Mouse (Mus musculus): ENCODE data around the gene Gm5105.

Gm5105 gene

GRCm38 (mm10) chr3:138066348-138066856 is 786 bp downstream of the Gm5105 start:
- peak in 1 of 2 experiments; percentile 24 for DNase-seq

- no peak for DNase-seq
Measured at GRCm38 (mm10) chr3:138065930-138066329, 1.3 kb downstream of the Gm5105 start.

GRCm38 (mm10) chr3:138064732-138065645 is 2.2 kb downstream of the Gm5105 start, which contains the start of gene 1110002E22Rik:
1110002E22Rik (plus strand) TSS chr3:138065052.
- DNase-seq = no peak

- peak; percentile 35 to 69 for DNase-seq
Measured at GRCm38 (mm10) chr3:138063731-138064329, 3.4 kb downstream of the Gm5105 start.

- DNase-seq = no peak
Measured at GRCm38 (mm10) chr3:138062673-138063072, 4.5 kb downstream of the Gm5105 start.

GRCm38 (mm10) chr3:138061205-138061911 is 5.8 kb downstream of the Gm5105 start:
- DNase-seq = no peak

GRCm38 (mm10) chr3:138060429-138060828 is 6.8 kb downstream of the Gm5105 start:
- DNase-seq = no peak

GRCm38 (mm10) chr3:138058226-138058625 is 9.0 kb downstream of the Gm5105 start:
- DNase-seq = no peak

GRCm38 (mm10) chr3:138056976-138057375 is 10.2 kb downstream of the Gm5105 start:
- DNase-seq = peak in 1 of 2 experiments; percentile 29

- DNase-seq = peak in 1 of 2 experiments; percentile 27
Measured at GRCm38 (mm10) chr3:138053969-138054368, 13.2 kb downstream of the Gm5105 start.

- no peak for DNase-seq
Measured at GRCm38 (mm10) chr3:138051431-138051830, 15.8 kb downstream of the Gm5105 start.

- no peak for DNase-seq
Measured at GRCm38 (mm10) chr3:138050772-138051171, 16.4 kb downstream of the Gm5105 start.

- no peak for DNase-seq
Measured at GRCm38 (mm10) chr3:138049555-138049954, 17.6 kb downstream of the Gm5105 start.

GRCm38 (mm10) chr3:138043316-138043715 is 23.9 kb downstream of the Gm5105 start:
- no peak for DNase-seq

- DNase-seq = no peak
Measured at GRCm38 (mm10) chr3:138041591-138042301, 25.4 kb downstream of the Gm5105 start.

- no peak for DNase-seq
Measured at GRCm38 (mm10) chr3:138040938-138041337, 26.2 kb downstream of the Gm5105 start.

GRCm38 (mm10) chr3:138033986-138034385 is 33.2 kb downstream of the Gm5105 start:
- no peak for DNase-seq

GRCm38 (mm10) chr3:138030563-138030962 is 36.6 kb downstream of the Gm5105 start:
- no peak for DNase-seq

GRCm38 (mm10) chr3:138029351-138029750 is 37.8 kb downstream of the Gm5105 start:
- no peak for DNase-seq

GRCm38 (mm10) chr3:138027575-138028362 is 39.4 kb downstream of the Gm5105 start:
- DNase-seq = no peak

- DNase-seq = peak in 1 of 2 experiments; percentile 25
Measured at GRCm38 (mm10) chr3:138026286-138026685, 40.9 kb downstream of the Gm5105 start.

GRCm38 (mm10) chr3:138022651-138023050 is 44.5 kb downstream of the Gm5105 start:
- DNase-seq = no peak

Measured in lung, postnatal 4 days (tissue).